Mouse (Mus musculus): ENCODE data around the gene Relt.

Relt gene

GRCm38 (mm10) chr7:100862828-100863638, at the start of gene Relt:
TSS of gene Relt (minus strand) at chr7:100863446.
- DNase-seq = peak; percentile 84

GRCm38 (mm10) chr7:100911791-100912190, 48.5 kb upstream of the Relt start:
- DNase-seq = no peak

DNA sequence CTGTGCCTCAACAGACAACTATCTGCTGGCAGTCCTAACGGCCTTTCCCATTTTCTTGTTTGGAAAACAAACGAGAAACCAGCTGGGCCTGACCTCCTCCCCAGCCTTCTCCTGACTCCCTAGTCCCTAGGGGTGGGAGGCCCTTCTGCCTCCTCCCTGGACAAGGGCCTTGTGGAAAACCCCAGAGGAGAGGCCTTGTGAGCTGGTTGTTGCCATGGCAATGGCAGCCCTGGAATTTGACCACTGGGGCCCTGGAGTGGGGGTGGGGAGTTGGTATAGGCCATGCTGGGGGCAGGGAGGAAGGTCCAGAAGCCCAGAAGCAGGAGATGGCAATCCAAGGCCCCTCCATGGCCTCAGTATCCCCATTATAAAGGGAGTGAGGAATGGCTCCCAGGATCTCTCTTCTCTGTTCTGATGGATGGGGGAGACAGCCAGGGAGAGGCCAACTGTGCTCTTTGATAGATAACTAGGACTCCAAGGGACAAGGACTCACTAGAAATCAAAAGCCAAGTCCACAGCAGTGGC, 48.1 kb upstream of the Relt start:
- DNase-seq = no peak

DNA sequence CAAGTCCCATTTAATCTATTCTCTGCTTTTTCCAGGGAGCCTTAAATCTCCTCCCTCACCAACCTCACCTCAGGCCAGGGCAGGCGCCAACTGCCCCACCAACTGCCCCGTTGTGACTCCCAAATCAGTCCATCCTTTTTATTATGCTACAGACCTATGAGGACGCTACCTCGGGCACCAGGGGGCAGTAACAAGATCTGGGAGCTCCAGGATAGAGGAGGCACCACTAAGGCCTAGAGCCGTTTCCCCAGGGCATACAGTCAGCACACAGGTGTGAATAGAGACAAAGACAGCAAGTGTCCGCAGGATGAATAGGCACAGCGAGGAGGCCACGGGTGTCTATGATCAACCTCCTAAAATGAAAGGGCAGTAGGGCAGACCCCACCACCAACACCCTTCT, 45.3 kb upstream of the Relt start:
- no peak for DNase-seq

- DNase-seq = no peak
Measured at GRCm38 (mm10) chr7:100908061-100908460, 44.8 kb upstream of the Relt start.

GRCm38 (mm10) chr7:100907231-100907630, 44.0 kb upstream of the Relt start:
- peak; percentile 68 for DNase-seq

- DNase-seq = no peak
Measured at GRCm38 (mm10) chr7:100906029-100906789, 43.0 kb upstream of the Relt start.

DNA sequence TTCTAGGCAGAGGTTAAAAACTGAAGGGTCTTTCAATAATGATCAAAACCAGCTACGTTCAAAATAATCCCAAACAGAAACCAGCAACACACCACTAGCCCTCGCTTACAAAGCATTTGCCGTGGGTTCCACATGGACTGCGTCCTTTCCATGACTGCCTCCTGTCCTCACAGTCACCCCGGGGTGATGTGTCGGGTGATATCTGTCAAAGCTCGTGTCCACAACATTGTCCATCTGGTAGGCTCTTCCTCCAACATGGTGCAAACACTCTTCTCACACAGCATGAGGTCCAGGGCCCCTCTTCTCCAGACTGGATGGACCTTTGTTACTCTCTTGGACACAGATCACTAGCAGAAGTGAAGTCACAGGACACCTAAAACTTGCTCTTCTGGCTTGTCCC, 41.8 kb upstream of the Relt start:
- no peak for DNase-seq

- DNase-seq = no peak
Measured at GRCm38 (mm10) chr7:100904612-100905011, 41.4 kb upstream of the Relt start.

DNA sequence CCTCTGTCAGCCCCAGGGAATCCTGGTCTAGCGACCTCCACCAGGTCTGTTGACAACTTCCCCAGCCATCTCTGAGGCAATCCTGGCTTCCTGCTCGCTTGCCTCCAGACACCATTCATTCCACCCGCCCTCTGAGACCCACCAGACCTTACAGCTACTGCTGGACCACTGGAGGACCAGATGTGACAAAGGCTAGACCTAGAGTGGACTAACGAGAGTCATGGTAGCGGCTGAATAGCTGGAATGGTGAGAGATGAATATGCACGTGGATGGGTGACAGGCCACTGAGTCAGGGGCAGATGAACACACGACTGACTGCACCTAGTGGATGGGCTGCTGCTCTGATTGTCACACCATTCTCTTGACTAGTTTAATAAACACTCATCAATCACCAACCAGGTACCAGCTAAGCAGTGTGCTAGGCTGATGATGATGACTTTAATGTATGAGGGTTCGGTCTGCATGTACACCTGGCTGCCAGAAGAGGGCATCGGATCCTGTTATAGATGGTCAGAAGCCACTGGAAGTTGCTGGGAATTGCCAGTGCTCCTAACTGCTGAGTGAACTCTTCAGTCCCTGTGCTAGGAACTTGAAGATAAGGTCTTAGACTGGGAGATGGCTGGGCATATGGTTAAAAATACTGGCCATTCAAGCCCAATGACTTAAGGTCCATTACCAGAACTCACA, 39.3 kb upstream of the Relt start:
- no peak for DNase-seq

DNA sequence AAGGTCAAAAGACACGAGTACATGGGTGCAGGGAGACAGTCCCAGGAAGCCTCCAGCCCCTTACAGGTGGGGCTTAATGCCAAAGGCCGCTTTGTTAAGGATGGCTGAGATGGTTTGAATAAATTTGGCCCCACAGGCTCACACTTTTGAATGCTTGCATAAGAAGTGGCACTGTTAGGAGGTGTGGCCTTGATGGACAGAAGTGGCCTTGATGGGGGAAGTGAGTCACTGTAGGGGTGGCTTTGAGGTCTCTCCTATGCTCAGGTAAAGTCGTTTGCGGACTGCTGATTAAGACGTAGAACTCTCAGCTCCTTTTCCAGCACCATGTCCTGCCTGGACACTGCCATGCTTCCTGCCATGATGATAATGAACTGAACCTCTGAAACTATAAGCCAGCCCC, 34.6 kb upstream of the Relt start:
- DNase-seq = no peak

DNA sequence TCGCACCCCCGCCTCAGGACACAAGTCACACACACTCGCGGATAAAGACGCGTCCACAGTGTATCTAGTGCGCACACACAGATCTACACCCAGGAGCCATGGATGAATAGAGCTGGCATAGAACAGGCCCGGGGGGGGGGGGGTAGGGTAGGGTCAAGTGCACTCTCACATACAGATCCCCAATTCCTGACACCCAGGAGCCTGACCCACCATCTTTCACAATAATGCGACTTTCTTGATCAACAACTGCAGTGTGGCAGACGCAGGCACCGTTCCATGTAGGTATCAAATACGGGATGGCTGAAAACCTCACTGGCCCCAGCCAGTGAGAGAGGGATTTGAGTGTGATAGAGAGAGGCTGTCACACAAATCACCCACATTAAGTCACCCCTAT, 31.6 kb upstream of the Relt start:
- no peak for DNase-seq

- DNase-seq = peak; percentile 80
Measured at GRCm38 (mm10) chr7:100894057-100894832, 31.0 kb upstream of the Relt start.

DNA sequence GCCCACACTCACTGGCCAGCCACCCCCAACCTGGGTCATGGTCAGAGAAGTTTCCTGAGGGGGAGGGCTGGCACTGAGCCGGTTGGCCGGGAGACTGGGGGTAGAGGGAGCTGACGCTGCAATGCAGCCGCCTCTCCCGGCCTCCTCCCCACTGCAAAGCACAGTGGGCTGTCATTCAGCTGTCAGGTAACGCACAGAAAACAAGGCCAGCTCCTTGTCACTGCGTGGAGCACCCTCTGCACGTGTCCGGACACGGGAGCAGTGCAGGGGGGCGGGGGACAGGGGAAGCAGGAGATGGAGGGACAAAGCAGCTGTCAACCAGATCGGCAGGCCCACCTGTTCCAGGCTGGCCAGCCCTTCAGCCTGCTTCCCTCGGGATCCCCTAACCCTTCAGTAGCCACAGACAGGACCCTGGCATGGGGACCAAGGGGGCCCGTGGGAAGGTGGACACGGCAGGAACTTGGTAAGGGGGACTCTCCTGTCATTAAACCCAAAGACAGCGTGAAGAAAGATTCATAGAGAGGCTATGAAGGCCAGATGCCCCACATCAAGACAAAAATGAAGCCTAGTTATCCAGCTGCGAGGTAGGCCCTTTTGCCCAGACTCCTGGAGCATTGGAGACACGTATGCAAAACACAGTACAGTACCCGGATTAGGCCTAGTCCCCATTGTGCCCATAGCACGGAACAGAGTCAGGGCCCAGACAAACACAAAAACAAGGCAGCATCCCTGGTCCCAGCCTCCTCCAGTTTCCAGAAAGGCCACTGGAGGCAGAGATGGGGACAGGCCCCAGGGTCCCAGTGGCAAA, 30.2 kb upstream of the Relt start:
- peak; percentile 37 for DNase-seq

GRCm38 (mm10) chr7:100886535-100886934, 23.3 kb upstream of the Relt start:
- no peak for DNase-seq

GRCm38 (mm10) chr7:100884460-100884859, 21.2 kb upstream of the Relt start:
- DNase-seq = no peak

DNA sequence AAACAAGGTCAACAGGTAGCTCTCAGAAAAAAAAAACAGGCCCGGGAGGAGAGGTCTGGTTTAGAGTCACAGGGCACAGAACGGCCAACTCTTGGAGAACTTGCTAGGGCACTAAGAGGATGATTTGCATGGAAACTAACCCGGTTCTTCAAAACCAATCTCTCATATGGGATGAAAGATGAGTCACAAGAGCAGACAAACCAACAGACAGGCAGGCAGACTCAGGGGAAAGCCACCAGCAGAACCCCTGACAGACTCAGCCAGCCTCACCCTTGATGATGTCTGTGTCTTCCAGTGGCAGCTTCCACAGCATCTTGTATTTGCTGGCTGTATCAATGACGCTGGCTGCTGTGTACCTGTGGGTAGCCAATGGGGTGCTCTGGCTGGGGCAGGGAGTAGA, 18.7 kb upstream of the Relt start:
- DNase-seq = no peak

DNA sequence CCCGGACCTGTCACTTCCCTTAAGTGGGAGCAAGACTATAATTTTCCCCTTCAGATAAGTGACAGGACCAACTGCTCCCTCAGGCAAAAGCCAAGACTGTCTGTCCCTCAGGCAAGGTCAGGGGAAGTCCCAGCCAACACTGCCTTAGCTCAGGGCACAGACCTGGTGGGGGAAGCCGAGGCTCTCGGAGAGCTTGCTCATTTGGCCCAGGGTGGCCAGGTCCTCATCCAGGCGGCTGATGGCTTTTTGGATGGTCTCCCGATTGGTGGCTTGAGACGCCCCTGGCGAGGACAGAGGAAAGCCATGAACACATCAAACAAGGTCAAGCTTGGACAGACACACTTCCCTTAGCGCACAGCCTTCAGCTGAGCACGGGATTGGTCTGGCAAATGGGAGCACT, 18.3 kb upstream of the Relt start:
- DNase-seq = no peak

DNA sequence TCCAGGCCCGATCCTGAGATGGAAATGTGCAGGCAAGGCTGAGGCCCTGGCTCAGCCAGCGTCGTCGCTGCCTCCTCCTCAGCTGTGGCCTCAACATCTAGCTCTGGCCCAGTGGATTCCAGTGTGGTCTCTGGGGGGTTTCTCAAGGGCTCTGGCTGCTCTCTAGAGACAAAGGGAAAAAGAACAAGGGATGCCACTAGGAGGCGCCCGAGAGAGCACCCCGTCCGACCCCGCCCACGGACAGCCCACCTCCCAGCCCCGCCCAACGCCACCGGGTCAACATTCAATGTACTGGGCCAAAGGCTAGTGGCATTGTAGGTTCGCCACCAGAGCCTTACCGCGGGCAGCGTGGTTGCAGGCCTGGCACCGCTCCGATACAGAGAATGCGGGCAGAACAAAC, 16.3 kb upstream of the Relt start:
- no peak for DNase-seq

GRCm38 (mm10) chr7:100876771-100877170, 13.5 kb upstream of the Relt start:
- no peak for DNase-seq

DNA sequence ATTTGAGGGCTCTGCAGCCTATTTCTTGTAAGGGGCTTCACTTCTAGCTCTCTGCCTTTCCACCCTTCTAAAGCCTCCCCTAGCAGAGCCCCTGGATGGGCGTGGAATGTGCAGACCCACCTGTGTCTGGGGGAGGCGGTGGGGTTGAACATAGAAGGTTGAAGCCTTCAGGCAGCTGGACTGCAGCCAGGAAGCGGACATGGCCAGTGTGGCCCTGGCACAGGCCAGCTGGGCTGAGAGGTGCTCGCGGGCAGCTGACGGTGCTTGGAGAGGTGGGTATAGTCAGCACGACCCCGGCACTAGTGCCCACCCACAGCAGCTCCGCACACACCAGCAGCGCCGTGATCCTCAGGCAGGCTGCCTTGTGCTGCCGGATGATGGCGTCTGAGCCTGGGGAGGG, 13.0 kb upstream of the Relt start:
- no peak for DNase-seq

- DNase-seq = no peak
Measured at GRCm38 (mm10) chr7:100875822-100876221, 12.6 kb upstream of the Relt start.

Measured in right cerebral cortex, postnatal 25 days (tissue).